Mouse (Mus musculus) T-helper 1 cell (primary cell): Measurements from ENCODE around the gene Tprn.
"Not testable (repeated sequence)": the region's sequence is repeated elsewhere in the genome, so short reads cannot be mapped to it uniquely, and the experiment has no call there.

Experiments
- in situ Hi-C: fragments of 300-600 bp; cut with MboI, MseI; formaldehyde crosslinking; loops from one replicate; pipeline ENCODE4 v1.15.1; 2025; ENCODE audit warnings: high pct_unique_total_duplicates

The Tprn gene

DNA sequence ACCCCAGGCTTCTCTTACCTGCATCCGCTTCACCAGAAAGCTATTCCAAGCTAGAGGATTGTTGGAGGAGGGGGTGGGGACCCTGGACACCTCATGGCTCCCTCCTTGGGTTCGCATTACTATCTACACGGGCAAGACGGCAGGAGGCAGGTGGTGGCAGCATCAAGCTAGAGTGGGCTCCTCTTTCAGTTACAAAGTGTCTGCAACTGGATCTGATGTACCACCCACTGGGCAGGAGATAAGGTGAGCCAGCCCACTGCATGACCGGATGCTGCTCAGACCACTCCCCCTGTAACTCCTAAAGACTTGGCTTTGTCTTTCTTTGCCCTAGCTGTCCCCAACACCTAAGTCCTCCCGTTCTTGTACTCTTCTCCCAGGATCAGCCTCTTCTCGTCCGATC lies 25.8 kb upstream of the Tprn start, which contains the start of gene Rnf224:
Gene Rnf224 (minus strand): TSS at position 174 of the 400 bp plus-strand sequence.
- in situ Hi-C loops: no loop called here

DNA sequence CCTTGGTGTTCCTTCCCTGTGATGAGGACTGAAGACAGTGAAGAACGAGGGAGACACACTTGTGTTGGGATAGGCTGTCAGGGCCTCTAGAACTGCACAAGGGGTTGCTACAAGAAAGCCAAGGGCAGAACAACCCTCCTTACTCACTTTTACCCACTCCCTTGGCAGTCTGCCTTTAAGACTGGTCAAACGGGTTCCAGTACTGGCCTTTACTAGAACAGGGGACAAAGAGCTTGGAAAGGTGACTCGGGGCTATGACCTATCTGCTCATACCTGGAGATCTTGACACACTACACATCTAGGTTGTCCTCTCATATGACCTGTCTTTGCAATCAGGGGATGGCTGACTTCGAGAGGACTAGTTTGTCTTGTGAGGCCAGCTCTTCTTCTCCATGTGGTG lies 24.9 kb upstream of the Tprn start:
- in situ Hi-C loops: no loop called here

DNA sequence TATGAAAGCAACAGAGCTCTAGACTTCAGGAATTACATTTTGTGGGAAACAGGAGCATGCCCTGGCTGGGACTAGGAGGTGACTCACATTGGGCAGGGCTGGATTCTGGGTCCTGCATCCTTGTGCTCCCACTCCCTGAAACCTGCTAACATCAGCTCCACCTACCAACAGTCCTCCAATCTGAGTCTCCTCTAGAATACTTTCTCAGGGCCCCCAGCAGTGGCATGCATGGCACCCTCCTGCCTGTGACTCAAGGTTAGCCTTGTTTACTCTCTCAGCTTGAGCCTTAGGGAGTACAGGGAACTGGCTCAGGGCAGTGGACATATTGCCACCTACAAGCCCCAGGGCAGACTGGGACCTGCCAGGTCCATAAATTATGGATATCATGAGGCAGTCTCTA lies 24.3 kb upstream of the Tprn start:
- in situ Hi-C loops: no loop called here

DNA sequence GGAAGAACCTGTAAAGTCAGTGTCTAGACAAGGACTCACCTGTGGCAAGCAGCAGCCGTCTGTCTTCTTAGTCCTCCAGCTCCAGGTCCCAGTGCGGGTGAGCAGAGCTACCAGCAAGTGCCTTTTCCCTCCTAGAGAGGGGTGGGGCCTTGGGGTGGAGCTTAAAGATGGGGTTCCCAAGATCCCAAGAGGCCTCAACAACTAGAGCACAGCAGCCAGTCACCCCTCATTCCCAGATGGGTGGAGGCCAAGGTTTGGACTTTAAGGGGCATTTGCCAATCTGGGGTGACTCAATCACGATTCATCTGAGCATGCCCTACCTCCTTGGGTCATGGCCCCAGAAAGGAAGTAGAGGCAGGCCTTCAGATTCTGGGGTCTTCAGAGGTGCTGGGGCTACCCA lies 22.7 kb upstream of the Tprn start:
- in situ Hi-C loops: no loop called here

DNA sequence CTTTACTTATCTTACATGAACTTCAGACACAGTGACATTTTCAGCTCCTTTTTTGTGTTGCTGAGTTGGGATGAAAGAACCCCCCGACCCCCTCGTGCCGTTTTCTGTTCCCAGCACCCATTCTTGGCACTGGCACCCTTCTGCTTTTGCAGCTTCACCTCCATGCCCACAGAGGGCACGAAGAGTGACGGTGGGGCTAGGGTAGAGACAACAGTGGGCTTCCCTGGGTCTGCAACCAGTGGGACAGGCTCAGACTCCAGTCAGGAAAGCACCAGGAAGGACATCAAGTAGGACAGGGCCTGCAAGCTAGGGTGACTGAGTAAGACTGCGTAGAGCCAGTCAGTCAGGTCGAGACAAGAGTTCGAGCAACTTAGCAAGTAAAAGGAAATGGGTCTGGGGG lies 22.1 kb upstream of the Tprn start:
- in situ Hi-C loops: no loop called here

DNA sequence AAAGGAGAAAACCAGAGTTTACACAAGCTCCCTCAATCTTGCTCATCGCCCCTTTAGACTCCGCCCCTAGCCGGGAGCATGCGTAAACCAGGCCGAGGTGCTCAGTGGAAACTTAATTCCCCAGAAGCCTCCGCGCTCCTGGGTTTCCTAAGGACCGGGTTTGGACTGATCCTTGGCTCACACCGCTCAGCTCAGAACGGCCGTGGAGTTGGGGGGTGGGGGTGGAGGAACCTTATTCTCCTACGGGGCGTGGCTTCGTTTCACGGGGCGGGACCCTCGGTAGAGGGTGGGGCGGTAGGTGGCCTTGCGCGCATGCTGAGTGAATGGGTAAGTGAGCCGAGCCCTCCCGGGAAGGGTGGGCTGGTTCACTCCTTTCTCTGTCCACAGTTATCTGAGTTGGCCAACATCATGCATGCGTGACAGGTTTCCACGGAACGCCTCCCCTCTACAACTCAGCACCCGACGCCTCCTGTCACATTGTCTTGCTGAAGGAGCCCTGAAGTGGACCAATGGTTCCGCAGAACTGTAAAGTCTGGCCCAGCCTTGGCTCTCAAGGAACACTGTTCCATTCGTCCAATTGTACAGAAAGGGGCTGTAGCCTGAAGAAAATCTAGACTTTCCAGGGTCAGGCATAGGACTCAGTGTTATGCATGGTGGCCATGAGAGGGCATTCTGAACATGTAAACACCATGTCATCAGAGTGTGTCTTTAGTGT lies 21.5 kb upstream of the Tprn start:
- in situ Hi-C loops: no loop called here

DNA sequence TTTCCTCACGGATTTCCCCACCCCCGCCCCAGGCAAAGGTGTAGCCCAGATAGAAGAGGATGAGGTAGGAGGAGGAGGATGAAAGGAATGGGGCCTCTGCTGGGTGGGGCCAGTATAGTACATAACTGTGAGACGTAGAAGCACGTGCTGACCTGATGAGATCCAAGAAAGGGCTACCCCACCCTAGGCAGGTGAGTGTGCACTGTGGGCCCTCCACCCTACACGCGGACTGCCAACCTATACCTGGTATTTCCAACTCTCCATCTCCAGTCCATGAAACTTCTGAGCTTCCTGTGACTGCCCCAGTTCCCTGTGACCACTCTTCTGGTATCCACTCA lies 21.0 kb upstream of the Tprn start:
- in situ Hi-C loops: no loop called here

DNA sequence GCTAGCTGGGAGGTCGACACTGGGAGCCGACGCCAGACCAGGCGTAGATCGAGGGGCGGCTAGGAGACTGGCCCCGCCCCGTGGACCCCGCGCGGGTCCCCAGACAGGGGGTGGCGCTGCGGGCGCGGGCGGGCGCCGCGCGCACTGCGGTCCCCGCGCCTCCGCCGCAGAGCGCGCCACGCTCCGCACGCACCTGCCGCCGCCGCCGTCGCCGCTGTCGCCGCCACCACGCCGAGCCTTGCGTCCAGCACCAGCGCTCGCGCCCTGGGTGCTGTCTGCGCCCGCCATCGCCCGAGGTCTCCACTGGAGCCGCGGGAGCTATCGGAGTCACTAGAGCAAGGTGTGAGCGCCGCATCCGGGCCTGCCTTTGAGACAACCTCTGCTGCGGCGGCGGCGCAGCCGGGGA lies 20.3 kb upstream of the Tprn start, which contains the start of the genes Rnf208 and Cysrt1:
Gene Rnf208 (plus strand): TSS at position 155 of the 406 bp plus-strand sequence.
Gene Cysrt1 (minus strand): TSS at position 352 of the 406 bp plus-strand sequence.
- in situ Hi-C loops: no loop called here

DNA sequence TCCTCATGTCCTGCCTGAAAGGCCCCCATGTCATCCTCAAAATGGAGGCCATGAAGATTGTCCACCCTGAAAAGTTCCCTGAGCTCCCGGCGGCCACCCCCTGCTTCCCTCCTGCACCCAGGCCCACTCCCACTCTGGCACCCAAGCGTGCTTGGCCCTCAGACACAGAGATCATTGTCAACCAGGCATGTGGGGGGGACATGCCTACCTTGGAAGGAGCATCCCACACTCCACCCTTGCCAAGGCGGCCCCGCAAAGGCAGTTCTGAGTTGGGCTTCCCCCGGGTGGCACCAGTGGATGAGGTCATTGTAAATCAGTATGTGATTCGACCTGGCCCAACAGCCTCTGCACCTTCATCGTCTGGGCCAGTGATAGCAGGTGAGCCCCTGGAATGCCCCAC lies 19.1 kb upstream of the Tprn start:
- in situ Hi-C loops: no loop called here

DNA sequence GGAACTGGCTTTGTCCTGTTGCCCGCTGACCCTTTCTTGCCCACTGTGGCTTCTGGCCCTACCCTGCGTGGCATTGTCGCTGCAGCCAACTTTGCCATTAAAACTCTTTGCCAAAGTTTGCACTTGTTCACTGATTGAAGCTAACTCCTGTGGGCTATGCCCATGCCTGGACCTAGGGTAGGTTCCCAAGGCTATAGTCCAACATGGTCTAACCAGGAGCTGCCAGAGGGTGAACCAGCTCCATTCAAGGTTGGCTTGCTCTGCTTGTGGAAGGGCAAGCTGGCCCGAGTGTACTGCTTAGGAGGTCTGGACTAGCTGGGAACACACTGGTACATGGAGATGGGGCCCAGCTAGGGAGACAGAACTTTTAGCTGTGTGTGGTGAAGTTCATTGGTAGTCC lies 18.3 kb upstream of the Tprn start:
- in situ Hi-C loops: no loop called here

DNA sequence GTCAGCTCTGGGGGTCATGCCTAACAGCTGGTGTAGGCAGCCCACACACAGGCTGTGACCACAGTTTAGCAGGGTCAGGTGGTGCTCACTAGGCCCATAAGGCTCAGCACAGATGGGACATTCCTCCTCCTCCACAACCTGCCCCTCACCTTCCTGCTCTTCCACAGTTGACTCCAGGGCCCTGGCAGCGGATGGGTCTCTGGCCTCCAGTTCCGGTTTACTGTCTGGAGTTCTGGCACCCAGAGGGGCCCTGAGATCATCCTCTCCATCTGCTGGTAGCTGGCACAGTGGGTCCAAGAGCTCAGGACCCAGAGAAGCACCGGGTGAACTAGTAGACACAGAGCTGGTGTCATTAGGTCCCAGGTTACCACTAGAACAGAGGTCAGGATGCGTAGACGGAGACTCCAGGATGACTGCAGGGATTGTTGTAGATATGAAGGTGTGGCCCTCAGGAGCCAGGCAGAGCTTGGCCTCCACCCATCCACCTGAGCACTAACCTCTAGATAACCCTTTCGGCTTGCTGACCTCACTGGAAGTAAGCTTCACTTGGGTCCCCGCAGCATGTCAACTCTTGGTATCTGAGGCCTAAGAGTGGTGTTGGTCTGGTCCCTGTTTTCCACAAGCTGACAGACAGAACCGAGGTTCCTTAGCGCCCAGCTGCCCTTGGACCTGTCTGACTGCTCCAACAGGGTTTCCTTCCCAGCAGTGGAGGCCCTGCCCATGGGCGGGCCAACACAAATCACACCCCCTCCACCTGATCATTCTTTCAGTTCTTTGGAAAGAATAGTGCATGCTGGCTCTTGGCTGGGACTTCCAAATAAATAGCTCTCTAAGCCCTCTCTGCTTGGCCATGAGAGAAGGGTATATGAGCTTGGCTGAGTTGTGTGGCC lies 16.0 kb upstream of the Tprn start, which contains the start of gene AL732309.1:
Gene AL732309.1 (minus strand): TSS at position 681 of the 890 bp plus-strand sequence.
- in situ Hi-C loops: no loop called here

DNA sequence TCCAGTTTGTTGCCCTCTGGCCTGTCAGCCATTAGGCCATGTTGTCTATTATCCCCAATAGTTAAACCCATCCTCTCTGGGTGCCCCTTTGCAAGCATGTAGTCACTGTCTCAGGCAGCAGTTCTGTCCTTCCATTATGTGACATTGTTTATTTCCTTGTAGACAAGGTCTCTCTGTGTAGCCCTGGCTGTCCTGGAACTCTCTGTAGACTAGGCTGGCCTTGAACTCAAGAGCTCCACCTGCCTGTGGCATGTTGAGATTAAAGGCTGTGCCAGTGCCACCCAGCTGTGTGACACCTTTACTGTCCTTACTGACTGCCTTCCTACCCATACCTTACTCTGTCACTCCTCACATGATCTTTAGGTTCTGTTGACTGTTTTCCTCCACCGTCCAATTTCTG lies 10.1 kb upstream of the Tprn start:
- in situ Hi-C loops: loop anchor here (5.0 kb wide), 1 partner anchor 60 kb away; no protein-coding TSS in a partner anchor

DNA sequence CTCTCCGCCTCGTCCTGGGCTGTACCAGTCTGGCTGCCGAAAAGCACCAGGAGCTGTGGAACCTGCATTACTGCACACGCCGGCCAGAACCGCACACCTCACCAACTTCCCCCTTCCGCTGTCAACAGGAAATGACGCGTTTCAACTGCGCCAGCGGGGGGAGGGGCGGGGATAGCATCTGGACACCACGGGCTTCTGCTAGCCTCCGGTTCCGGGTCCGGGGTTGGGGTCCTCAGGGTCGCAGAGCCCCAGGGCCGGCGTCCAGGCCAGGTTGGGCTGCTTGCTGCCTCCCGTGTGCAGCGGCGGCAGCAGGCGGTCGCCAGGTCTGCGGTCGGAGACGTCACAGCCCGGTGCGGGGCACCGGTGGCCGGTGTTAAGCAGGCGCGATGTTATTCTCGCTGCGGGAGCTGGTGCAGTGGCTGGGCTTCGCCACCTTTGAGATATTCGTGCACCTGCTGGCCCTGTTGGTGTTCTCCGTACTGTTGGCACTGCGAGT lies 7.1 kb upstream of the Tprn start, which contains the start of gene Tmem203:
Gene Tmem203 (plus strand): TSS at position 156 of the 496 bp plus-strand sequence.
- in situ Hi-C loops: no loop called here

DNA sequence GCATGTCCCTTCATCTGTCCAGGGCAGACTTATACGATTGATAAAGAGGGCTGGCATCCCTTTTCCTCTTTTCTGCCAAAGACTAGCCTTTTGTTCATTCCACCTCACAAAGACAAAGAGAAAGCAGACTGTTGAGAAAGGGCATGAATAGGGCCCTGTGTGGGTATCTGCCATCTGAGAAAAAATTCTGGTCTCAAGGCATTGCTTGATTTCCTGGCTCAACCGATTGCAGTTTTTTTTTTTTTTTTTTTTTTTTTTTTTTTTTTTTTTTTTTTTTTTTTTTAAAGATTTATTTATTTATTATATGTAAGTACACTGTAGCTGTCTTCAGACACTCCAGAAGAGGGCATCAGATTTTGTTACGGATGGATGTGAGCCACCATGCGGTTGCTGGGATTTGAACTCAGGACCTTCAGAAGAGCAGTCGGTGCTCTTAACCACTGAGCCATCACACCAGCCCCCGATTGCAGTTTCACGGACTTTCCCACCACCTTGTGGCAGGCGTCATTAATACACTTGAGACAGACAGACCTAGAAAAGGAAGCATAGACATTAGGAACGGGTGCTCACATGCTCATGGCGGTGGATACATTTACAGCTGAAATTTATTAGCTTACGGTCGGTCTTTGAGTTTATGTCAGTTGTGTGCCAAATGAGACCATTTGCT lies 5.8 kb upstream of the Tprn start:
- in situ Hi-C loops: not testable (repeated sequence)

DNA sequence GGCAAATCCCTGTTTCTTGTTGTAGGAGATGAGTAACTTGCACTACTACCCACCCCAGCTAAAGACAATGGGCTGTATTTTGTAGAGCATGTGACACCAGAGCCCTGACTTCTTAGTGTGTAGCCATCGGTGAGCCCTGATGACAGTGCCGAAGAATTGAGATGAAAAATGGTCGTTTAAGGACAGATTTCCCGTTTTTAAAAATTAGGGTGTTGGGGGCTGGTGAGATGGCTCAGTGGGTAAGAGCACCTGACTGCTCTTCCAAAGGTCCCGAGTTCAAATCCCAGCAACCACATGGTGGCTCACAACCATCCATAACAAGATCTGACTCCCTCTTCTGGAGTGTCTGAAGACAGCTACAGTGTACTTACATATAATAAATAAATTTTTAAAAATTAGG lies 5.2 kb upstream of the Tprn start:
- in situ Hi-C loops: not testable (repeated sequence)

DNA sequence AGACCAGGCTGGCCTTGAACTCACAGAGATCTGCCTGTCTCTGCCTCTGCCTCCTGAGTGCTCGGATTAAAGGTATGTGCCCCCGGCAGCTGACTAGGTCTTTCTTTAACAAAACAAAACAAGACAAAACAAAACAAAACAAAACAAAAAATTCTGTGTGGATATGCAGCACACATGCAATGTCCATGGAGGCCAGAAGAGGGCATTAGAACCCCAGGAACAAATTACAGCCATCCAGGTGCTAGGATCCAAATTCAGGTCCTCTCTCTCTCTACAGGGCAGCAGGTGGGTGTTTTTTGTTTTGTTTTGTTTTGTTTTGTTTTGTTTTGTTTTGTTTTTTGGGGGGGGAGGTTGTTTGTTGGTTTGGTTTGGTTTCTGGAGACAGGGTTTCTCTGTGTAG lies 3.5 kb upstream of the Tprn start:
- in situ Hi-C loops: no loop called here

DNA sequence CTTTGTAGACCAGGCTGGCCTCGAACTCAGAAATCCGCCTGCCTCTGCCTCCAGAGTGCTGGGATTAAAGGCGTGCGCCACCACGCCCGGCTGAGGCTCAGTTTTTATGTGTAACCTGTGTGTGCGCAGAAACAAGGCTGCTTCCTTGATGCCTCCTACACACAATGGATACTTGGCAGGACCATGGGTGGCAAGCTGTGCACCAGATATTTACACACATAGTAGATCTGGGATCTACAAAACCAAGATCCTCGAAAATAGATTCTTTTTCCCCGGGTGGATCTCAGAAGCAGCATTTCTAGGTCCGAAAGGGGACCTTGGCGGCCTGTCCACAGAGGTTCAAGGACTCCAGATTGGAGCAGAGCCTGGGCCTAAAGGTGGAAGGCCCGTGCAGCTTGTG lies 548 bp upstream of the Tprn start:
- in situ Hi-C loops: no loop called here

DNA sequence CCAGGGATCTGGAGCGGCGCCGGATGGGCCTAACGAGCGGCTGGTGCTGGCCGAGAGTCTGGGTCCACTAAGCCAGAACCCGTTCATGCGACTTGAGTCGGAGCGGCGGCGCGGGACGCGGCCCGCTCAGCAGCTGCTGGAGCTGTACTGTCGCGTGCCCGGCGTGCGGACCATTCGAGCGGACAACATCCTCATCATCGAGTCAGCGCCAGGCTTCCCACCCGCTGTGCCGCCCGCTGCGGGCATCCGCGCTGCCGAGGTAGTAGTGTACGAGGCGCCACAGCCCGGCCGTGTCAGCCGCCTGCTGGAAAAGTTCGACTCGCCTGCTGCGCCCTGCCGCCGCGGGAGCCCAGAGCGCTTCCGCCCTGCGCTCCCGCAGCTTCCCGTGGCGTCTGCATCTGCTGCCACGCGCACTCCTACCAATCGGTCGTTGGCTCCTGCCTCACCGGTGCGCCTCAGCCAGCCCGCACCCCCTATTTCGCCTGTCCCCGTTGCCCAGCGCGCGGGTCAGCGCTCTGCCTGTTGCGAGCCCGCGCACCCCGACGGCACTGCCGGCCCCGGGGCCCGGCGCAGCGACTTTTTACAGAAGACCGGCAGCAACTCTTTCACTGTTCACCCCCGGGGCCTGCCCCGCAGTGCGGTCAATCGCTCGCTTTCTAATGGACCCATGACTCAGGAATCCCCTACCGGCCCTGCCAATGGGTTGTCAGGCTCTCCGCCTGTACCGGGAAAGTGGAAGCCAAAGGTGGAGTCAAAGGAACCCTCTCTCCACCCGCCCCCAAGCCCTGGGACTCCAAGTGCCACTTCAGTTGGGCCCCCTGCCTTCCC lies 591 bp downstream of the Tprn start:
- in situ Hi-C loops: no loop called here

DNA sequence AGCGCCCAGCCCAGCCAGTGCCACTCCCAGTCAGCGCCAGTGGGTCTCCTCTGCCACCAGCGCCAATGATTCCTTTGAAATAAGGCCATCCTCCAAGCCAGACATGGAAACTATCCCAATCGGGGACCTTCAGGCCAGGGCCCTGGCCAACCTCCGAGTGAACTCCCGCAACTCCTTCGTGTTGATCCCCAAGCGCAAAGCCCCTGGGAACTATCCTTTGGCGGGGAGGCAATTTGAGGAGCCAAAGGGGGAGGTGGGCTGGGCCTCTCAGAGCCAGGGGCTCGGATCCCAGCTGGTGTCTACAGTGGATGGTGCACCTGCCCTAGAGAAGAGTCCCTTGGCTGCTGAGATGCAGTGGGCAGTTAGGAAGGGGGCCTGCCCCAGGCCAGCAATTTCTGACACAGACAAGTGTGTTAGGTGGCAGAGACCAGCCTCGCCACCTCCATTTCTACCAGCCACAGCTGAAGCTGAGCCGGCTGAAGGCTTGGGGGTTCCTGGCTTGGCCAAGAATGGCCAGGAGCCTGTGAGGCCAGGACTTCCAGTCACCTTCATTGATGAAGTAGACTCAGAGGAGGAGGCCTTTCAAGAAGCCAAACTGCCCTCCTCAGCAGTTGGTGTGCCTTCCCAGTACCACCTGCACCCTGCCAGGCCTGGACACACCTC lies 1.3 kb downstream of the Tprn start:
- in situ Hi-C loops: no loop called here

DNA sequence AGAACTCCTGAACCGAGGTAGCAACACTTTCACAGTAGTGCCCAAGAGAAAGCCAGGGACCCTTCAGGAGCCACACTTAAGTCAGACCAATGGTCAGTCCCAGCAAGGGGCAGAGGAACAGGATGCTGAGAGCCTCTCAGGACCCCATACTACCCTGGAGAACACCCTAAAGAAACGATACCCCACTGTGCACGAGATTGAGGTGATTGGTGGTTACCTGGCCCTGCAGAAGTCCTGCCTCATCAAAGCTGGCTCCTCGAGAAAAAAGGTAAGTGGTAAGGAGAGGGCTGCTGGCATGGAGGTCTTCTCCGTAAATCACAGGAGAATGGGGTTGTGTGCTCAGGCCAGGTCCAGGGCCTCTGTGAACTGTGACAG lies 1.9 kb downstream of the Tprn start:
- in situ Hi-C loops: no loop called here

DNA sequence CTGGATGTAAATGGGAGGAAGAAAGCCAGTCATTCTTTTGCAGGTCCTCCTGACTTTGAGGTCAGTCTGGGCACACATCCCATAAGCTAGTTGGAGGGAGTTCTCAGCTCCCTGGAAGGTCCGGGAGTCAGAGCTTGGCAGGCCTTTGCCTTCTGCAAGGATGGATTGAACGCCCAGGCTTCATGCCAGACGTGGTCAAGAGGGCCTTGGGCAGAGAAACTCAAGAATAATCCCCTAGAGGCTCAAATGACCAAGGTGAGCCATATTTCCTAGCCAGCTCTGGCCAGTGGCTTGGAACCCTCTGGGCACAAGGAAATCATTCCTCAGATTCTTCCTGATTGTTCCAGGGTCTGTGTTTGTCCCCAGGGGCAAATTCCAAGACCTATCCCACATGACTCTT lies 2.4 kb downstream of the Tprn start:
- in situ Hi-C loops: no loop called here
